8 mouse cellular contexts compared by ENCODE assay signal in the genomic region with DNA sequence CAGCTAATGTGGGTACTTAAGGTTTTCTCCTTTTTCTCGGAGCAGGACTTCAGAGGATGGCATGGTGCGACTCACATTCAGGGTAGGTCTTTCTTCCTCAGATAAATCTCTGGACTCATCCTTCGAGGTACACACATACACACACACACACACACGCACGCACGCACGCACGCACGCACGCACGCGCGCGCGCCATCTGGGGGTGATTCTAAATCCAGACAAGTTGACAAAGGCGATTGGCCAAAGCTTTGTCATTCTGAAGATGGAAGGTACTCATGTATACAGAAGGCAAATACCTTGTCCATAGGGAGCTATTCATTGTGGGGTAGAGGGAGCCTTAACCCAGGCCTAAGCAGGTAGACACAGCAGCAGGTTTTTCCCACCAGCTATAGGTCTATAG.
A peak's percentile ranks its signal among the peaks of the same experiment; 100 is the strongest.
DNase-seq lines count a peak whose midpoint lies in the region; ATAC-seq and TF ChIP-seq lines count a peak whose summit lies in the region.

No protein-coding gene starts in this region.

- 0 out of 2 replicates have a peak, but pooled peaks have one; percentile 9 for TF ChIP-seq CTCF in midbrain, postnatal 0 days (IDR thresholded peaks at IDR 0.05)

- no peak for DNase-seq in kidney, postnatal 36 days
- peak; percentile 30 for DNase-seq in embryo, embryonic 11 days
- no peak for DNase-seq in intestine, embryonic 14.5 days (ENCODE audit: low spot score)
- no peak for DNase-seq in midbrain, postnatal 0 days (ENCODE audit: low spot score)
- DNase-seq in layer of hippocampus, postnatal 10 days (ENCODE audit: low spot score in 2 of 2) = no peak

- no peak for ATAC-seq in kidney, embryonic 15.5 days (replicated peaks; ENCODE audit: low FRiP score)
- ATAC-seq in intestine, embryonic 14.5 days (replicated peaks; ENCODE audit: low FRiP score, low TSS enrichment, low read depth) = no peak
- ATAC-seq in midbrain, postnatal 0 days (ENCODE audit: low FRiP score) = no peak
- ATAC-seq in granulocyte monocyte progenitor cell, adult 5-6 weeks (replicated peaks; ENCODE audit: poor library complexity, severe bottlenecking) = no peak
- ATAC-seq in kidney, embryonic 14.5 days (ENCODE audit: low FRiP score, low TSS enrichment) = no peak

- H3K4me2 ChIP-seq in kidney, embryonic 15.5 days = peak overlapping the region; percentile 75
- H3K4me2 ChIP-seq in intestine, embryonic 14.5 days (ENCODE audit: low read length) = peak overlapping the region; percentile 55
- H3K4me2 ChIP-seq in midbrain, postnatal 0 days (ENCODE audit: low read depth, low read length, poor library complexity, severe bottlenecking) = no peak overlapping the region
- no peak overlapping the region for H3K4me2 ChIP-seq in kidney, embryonic 14.5 days (replicated peaks; ENCODE audit: low read depth, low read length)

- peaks cover 14% of the 10 kb centered on the region for H3K4me1 ChIP-seq in kidney, embryonic 15.5 days
- peaks cover 7% of the 10 kb centered on the region; the same call in 1 of the 2 replicates for H3K4me1 ChIP-seq in intestine, embryonic 14.5 days (replicated peaks; ENCODE audit: control insufficient read depth, insufficient read depth, low read length)
- no peaks in the 10 kb centered on the region for H3K4me1 ChIP-seq in midbrain, postnatal 0 days (ENCODE audit: insufficient read depth, low read length)
- H3K4me1 ChIP-seq in kidney, embryonic 14.5 days (ENCODE audit: control insufficient read depth, insufficient read depth, low read length) = peaks cover 3% of the 10 kb centered on the region; the same call in 1 of the 2 replicates

- H3K27ac ChIP-seq in kidney, embryonic 15.5 days = peak overlapping the region; percentile 72
- H3K27ac ChIP-seq in intestine, embryonic 14.5 days (ENCODE audit: low read depth) = peak overlapping the region; percentile 72; the same call in 1 of the 2 replicates
- H3K27ac ChIP-seq in midbrain, postnatal 0 days (ENCODE audit: low read depth, low read length) = no peak overlapping the region
- H3K27ac ChIP-seq in kidney, embryonic 14.5 days (ENCODE audit: low read depth, low read length) = no peak overlapping the region

- H3K9me3 ChIP-seq in kidney, embryonic 15.5 days (replicated peaks) = no peaks in the 10 kb centered on the region
- H3K9me3 ChIP-seq in intestine, embryonic 14.5 days (ENCODE audit: control insufficient read depth, low read length) = no peaks in the 10 kb centered on the region
- H3K9me3 ChIP-seq in midbrain, postnatal 0 days (ENCODE audit: low read length) = no peaks in the 10 kb centered on the region
- no peaks in the 10 kb centered on the region for H3K9me3 ChIP-seq in kidney, embryonic 14.5 days (ENCODE audit: control insufficient read depth, low read length)

- no peak overlapping the region for H3K9ac ChIP-seq in kidney, embryonic 15.5 days
- H3K9ac ChIP-seq in intestine, embryonic 14.5 days (ENCODE audit: low read length) = no peak overlapping the region; the same call in 1 of the 2 replicates
- no peak overlapping the region for H3K9ac ChIP-seq in midbrain, postnatal 0 days (replicated peaks; ENCODE audit: low read length, poor library complexity, severe bottlenecking)
- no peak overlapping the region for H3K9ac ChIP-seq in kidney, embryonic 14.5 days (ENCODE audit: low read depth, low read length)

- no peaks in the 10 kb centered on the region for H3K27me3 ChIP-seq in kidney, embryonic 15.5 days
- no peaks in the 10 kb centered on the region for H3K27me3 ChIP-seq in intestine, embryonic 14.5 days (replicated peaks; ENCODE audit: control insufficient read depth, insufficient read depth, low read length)
- H3K27me3 ChIP-seq in midbrain, postnatal 0 days (ENCODE audit: insufficient read depth, low read length) = no peaks in the 10 kb centered on the region
- no peaks in the 10 kb centered on the region for H3K27me3 ChIP-seq in kidney, embryonic 14.5 days (ENCODE audit: control insufficient read depth, insufficient read depth, low read length)

- WGBS in kidney, embryonic 15.5 days = 75% methylated on average over 16 of the region's 16 CpGs
- 75% methylated on average over 16 of the region's 16 CpGs for WGBS in intestine, embryonic 14.5 days
- 85% methylated on average over 16 of the region's 16 CpGs for WGBS in midbrain, postnatal 0 days
- 76% methylated on average over 16 of the region's 16 CpGs for WGBS in kidney, embryonic 14.5 days

- H3K4me3 ChIP-seq in kidney, embryonic 15.5 days (replicated peaks) = peak overlapping the region; percentile 43
- H3K4me3 ChIP-seq in intestine, embryonic 14.5 days (ENCODE audit: low read depth, low read length) = no peak overlapping the region
- H3K4me3 ChIP-seq in midbrain, postnatal 0 days (ENCODE audit: low read depth, low read length) = no peak overlapping the region
- no peak overlapping the region for H3K4me3 ChIP-seq in kidney, embryonic 14.5 days (ENCODE audit: low read length)

- H3K36me3 ChIP-seq in kidney, embryonic 15.5 days = no peaks in the 10 kb centered on the region
- H3K36me3 ChIP-seq in intestine, embryonic 14.5 days (ENCODE audit: control insufficient read depth, insufficient read depth, low read length) = no peaks in the 10 kb centered on the region
- no peaks in the 10 kb centered on the region for H3K36me3 ChIP-seq in midbrain, postnatal 0 days (ENCODE audit: insufficient read depth, low read length)
- H3K36me3 ChIP-seq in kidney, embryonic 14.5 days (ENCODE audit: control insufficient read depth, insufficient read depth, low read length) = no peaks in the 10 kb centered on the region

Comparison
In these comparisons a context has a peak if more than half of its experiments do, and no peak if none do; other contexts are left out.
1. H3K27ac ChIP-seq: peak in kidney, embryonic 15.5 days (single experiment) and intestine, embryonic 14.5 days (single experiment); none in midbrain, postnatal 0 days (single experiment) and kidney, embryonic 14.5 days (single experiment).
2. H3K4me2 ChIP-seq: peak in kidney, embryonic 15.5 days (single experiment) and intestine, embryonic 14.5 days (single experiment); none in midbrain, postnatal 0 days (single experiment) and kidney, embryonic 14.5 days (single experiment).